Mouse (Mus musculus) adrenal gland, postnatal 25 days (tissue): ENCODE measurements around the gene Cltrn. TPM values are rescaled to one million over a fixed set of nuclear protein-coding genes. Genes with fewer than 3 reads are reported as not detected.

Experiments
- DNase-seq: peaks from one replicate; pipeline ENCODE4 v3.0.0; 2021; ENCODE audit warnings: mixed read lengths
- total RNA-seq: library from RNA; stranded (reverse); gene quantifications from 2 replicates; pipeline ENCODE4 v1.2.3, GENCODE M21; 2021

Cltrn gene
- total RNA-seq, 1 experiment from 2014 or later, result not detected

GRCm38 (mm10) chrX:164145463-164146250 is 57.0 kb downstream of the Cltrn start:
- DNase-seq, result no peak

DNA sequence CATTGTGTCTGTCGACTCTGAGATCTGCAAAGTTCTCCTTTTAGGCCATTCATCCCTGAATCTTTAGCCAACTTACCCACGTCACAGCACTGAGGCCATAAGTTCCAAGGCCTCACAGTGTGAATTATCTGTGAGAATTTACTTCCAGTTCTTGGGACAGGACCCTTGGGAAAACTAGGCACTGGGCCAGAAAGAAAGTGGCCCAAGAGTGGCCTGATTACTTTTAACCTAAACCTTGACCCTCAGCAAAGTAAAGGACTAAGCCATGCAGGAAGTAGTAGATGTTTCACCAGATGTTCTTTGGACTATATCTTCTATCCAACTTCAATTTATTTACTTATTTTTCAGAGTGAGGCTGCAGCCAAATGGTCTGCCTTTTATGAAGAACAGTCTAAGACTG is 64.1 kb downstream of the Cltrn start:
- DNase-seq, result no peak

DNA sequence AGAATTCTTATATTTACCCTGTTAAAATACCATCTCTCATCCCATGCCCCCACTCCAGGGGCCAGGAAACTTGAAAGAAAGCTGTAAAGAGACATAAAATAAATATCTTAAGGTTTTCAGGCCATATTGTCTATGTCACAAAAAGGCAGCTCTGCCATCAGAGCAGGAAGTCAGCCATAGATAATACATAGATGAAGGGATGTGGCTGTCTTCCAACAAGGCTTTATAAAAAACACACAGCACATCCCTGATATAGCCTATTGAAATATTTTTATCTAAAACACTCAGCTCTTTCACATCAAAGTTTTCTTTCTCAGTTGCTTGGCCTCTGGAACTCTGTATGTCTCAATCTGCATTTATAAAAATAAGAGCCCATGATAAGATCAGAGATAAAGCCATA is 65.0 kb downstream of the Cltrn start:
- DNase-seq, result no peak

GRCm38 (mm10) chrX:164154594-164154993 is 66.0 kb downstream of the Cltrn start:
- no peak for DNase-seq

DNA sequence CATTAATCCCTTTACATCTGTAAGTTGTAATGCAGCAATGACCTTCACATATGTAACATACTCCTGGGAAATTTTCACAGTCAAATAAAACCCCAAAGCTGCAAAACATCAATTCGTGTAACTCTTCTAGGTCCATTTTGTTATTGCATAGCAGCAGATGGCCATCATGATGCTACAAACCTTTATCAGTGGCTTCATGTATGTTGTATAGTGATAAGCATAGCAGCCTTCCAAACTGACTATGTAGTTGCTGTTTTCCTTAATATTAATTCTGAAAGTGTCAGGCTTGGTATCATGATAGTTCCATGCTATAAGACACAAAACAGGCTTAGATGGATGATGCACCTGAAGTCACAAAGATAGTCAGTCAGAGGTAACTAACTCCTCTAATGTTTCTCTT is 76.1 kb downstream of the Cltrn start:
- DNase-seq, result no peak

Other genes with a start within 250 kb of the Cltrn start
- gene Ap1s2, start 179.8 kb upstream of the Cltrn start, total RNA-seq, result 15.2 and 16.9 TPM in 2 replicates
- 26.7 and 36.2 TPM in 2 replicates for gene Zrsr2, start 130.2 kb upstream of the Cltrn start, total RNA-seq
- gene Car5b, start 60.8 kb upstream of the Cltrn start, total RNA-seq, result 7.8 and 7.9 TPM in 2 replicates
- 5.4 and 8.7 TPM in 2 replicates for gene Siah1b, start 12.3 kb upstream of the Cltrn start, total RNA-seq
- 10.9 and 15.9 TPM in 2 replicates for gene Ace2, start 50.5 kb downstream of the Cltrn start, total RNA-seq
- 0.30 TPM in 1 of 2 replicates, not detected in the other for gene Bmx, start 169.4 kb downstream of the Cltrn start, total RNA-seq
- 3.2 and 3.6 TPM in 2 replicates for gene Pir, start 180.5 kb downstream of the Cltrn start, total RNA-seq